Mouse (Mus musculus): Measurements from ENCODE around the gene Ccdc84. TPM values are rescaled to one million over a fixed set of nuclear protein-coding genes. Genes with fewer than 3 reads are reported as not detected.

Gene Ccdc84
- total and polyA plus RNA-seq, 3 experiments, result 18.0 to 18.7 TPM; not detected in 1

GRCm38 (mm10) chr9:44379054-44379834, 39.1 kb downstream of the Ccdc84 start, which contains the start of gene Hyou1 (continued):
- TF ChIP-seq USF2 (IDR thresholded peaks at IDR 0.05; ENCODE audit: borderline replicate concordance in 1 of 2, insufficient read depth in 1 of 2, low read depth in 1 of 2, low read length in 2 of 2), result no peak
- peak; percentile 78 for TF ChIP-seq MXI1 (IDR thresholded peaks at IDR 0.05; ENCODE audit: low read depth, low read length)
- TF ChIP-seq BHLHE40 (IDR thresholded peaks at IDR 0.05; ENCODE audit: borderline replicate concordance, low read depth, low read length), result no peak
- TF ChIP-seq ZKSCAN1 (IDR thresholded peaks at IDR 0.05; ENCODE audit: low read depth, low read length), result no peak
- TF ChIP-seq RCOR1 (IDR thresholded peaks at IDR 0.05; ENCODE audit: low read depth, low read length), result no peak
- TF ChIP-seq ETS1 (IDR thresholded peaks at IDR 0.05; ENCODE audit: low read depth, low read length), result peak; percentile 22; the same call in 1 of the 2 replicates
- peak; percentile 89 for TF ChIP-seq NELFE (IDR thresholded peaks at IDR 0.05; ENCODE audit: low read depth, low read length)
- peak; percentile 11; the same call in 1 of the 2 replicates for TF ChIP-seq TBP (IDR thresholded peaks at IDR 0.05; ENCODE audit: low read depth, low read length)
- peak; percentile 67 to 94 for TF ChIP-seq POLR2A (IDR thresholded peaks at IDR 0.05; ENCODE audit: control insufficient read depth in 1 of 2, insufficient read depth in 1 of 2, low read depth in 1 of 2, low read length in 2 of 2, poor library complexity in 1 of 2)
- no peak for TF ChIP-seq UBTF (IDR thresholded peaks at IDR 0.05; ENCODE audit: borderline replicate concordance, insufficient read depth, low read depth, low read length)
- TF ChIP-seq MYC (IDR thresholded peaks at IDR 0.05; ENCODE audit: low read depth, low read length), result peak; percentile 89

GRCm38 (mm10) chr9:44378153-44378730, 40.1 kb downstream of the Ccdc84 start:
- peak overlapping the region; percentile 89 for H3K27ac ChIP-seq (ENCODE audit: control insufficient read depth, low read depth, low read length)
- H3K4me1 ChIP-seq (ENCODE audit: control insufficient read depth in 1 of 2, insufficient read depth in 2 of 2, low read length in 2 of 2), result peaks cover 0 to 9% of the 10 kb centered on the region in 2 experiments; a peak in 3 of 4 replicates
- peak; percentile 60 for DNase-seq (ENCODE audit: low read depth, low spot score)
- TF ChIP-seq EP300 (IDR thresholded peaks at IDR 0.05; ENCODE audit: low read depth in 1 of 2, low read length in 2 of 2) (peak; percentile 33 to 60; a peak in 3 of 4 replicates), MXI1 (IDR thresholded peaks at IDR 0.05; ENCODE audit: low read depth, low read length) (no peak; the same call in 1 of the 2 replicates), POLR2AphosphoS2 (IDR thresholded peaks at IDR 0.05; ENCODE audit: low read length) (no peak; the same call in 1 of the 2 replicates), ZKSCAN1 (IDR thresholded peaks at IDR 0.05; ENCODE audit: low read depth, low read length) (no peak), UBTF (IDR thresholded peaks at IDR 0.05; ENCODE audit: borderline replicate concordance, insufficient read depth, low read depth, low read length) (no peak), TBP (IDR thresholded peaks at IDR 0.05; ENCODE audit: low read depth, low read length) (no peak; the same call in 1 of the 2 replicates), POLR2A (IDR thresholded peaks at IDR 0.05; ENCODE audit: control insufficient read depth in 1 of 2, insufficient read depth in 1 of 2, low read depth in 1 of 2, low read length in 2 of 2, poor library complexity in 1 of 2) (no peak), ZC3H11A (IDR thresholded peaks at IDR 0.05; ENCODE audit: low read depth, low read length) (no peak), BHLHE40 (IDR thresholded peaks at IDR 0.05; ENCODE audit: borderline replicate concordance, low read depth, low read length) (no peak), CTCF (IDR thresholded peaks at IDR 0.05 in 2 of 3, conservative IDR thresholded peaks at IDR 0.05 in 1 of 3; ENCODE audit: control insufficient read depth in 1 of 3, insufficient read depth in 1 of 3, low read depth in 2 of 3, low read length in 3 of 3, poor library complexity in 1 of 3, severe bottlenecking in 1 of 3) (no peak), ZMIZ1 (IDR thresholded peaks at IDR 0.05; ENCODE audit: low read depth, low read length) (no peak), RAD21 (IDR thresholded peaks at IDR 0.05; ENCODE audit: low read depth, low read length) (no peak), SMC3 (IDR thresholded peaks at IDR 0.05; ENCODE audit: low read depth, low read length) (no peak), MYB (IDR thresholded peaks at IDR 0.05; ENCODE audit: low read depth, low read length) (no peak), KAT2A (conservative IDR thresholded peaks at IDR 0.05; ENCODE audit: low read depth, low read length) (no peak), NELFE (IDR thresholded peaks at IDR 0.05; ENCODE audit: low read depth, low read length) (no peak), E2F4 (IDR thresholded peaks at IDR 0.05; ENCODE audit: borderline replicate concordance, low read depth, low read length) (no peak), JUND (IDR thresholded peaks at IDR 0.05; ENCODE audit: low read depth, low read length) (no peak), NRF1 (IDR thresholded peaks at IDR 0.05; ENCODE audit: insufficient read depth, low read depth, low read length, poor library complexity, severe bottlenecking) (no peak), POLR2AphosphoS5 (IDR thresholded peaks at IDR 0.05; ENCODE audit: borderline replicate concordance, low read depth, low read length) (no peak), USF1 (IDR thresholded peaks at IDR 0.05; ENCODE audit: low read depth, low read length) (no peak), ELF1 (IDR thresholded peaks at IDR 0.05; ENCODE audit: low read depth, low read length) (no peak), SIN3A (IDR thresholded peaks at IDR 0.05; ENCODE audit: low read length) (peak; percentile 71), HCFC1 (IDR thresholded peaks at IDR 0.05; ENCODE audit: low read depth, low read length) (no peak), RCOR1 (IDR thresholded peaks at IDR 0.05; ENCODE audit: low read depth, low read length) (peak; percentile 58; the same call in 1 of the 2 replicates), MYC (IDR thresholded peaks at IDR 0.05; ENCODE audit: low read depth, low read length) (0 out of 2 replicates have a peak, but pooled peaks have one; percentile 48), USF2 (IDR thresholded peaks at IDR 0.05; ENCODE audit: borderline replicate concordance in 1 of 2, insufficient read depth in 1 of 2, low read depth in 1 of 2, low read length in 2 of 2) (no peak), TAL1 (IDR thresholded peaks at IDR 0.05; ENCODE audit: low read length) (no peak), ETS1 (IDR thresholded peaks at IDR 0.05; ENCODE audit: low read depth, low read length) (peak; percentile 63)

More at GRCm38 (mm10) chr9:44378153-44378730, 40.1 kb downstream of the Ccdc84 start:
- H3K9ac ChIP-seq (ENCODE audit: control insufficient read depth, low read depth, low read length, poor library complexity, severe bottlenecking), result peak overlapping the region; percentile 89
- H3K27me3 ChIP-seq (ENCODE audit: control insufficient read depth in 1 of 2, insufficient read depth in 2 of 2, low read length in 2 of 2), result no peaks in the 10 kb centered on the region
- peaks cover 8 to 10% of the 10 kb centered on the region in 2 experiments for H3K36me3 ChIP-seq (ENCODE audit: control insufficient read depth in 1 of 2, insufficient read depth in 2 of 2, low read length in 2 of 2)
- H3K9me3 ChIP-seq (replicated peaks; ENCODE audit: insufficient read depth, low read length), result no peaks in the 10 kb centered on the region
- peaks cover 26% of the 10 kb centered on the region for H3K79me2 ChIP-seq (ENCODE audit: control insufficient read depth, insufficient read depth, low read length, poor library complexity)
- H3K4me3 ChIP-seq (ENCODE audit: control insufficient read depth in 1 of 2, insufficient read depth in 1 of 2, low read depth in 2 of 2, low read length in 2 of 2), result peak overlapping the region; percentile 77 to 89
